Mouse (Mus musculus) limb, embryonic 13.5 days (tissue): ENCODE data around the gene Sox5. TPM values are rescaled to one million over a fixed set of nuclear protein-coding genes. Genes with fewer than 3 reads are reported as not detected.
A peak's percentile ranks its signal among the peaks of the same experiment; 100 is the strongest.
"Not testable (repeated sequence)": the region's sequence is repeated elsewhere in the genome, so short reads cannot be mapped to it uniquely, and the experiment has no call there.

Source experiments
- ATAC-seq: fragments of 200-750 bp; cut with Nextera tagmentation; 2 replicates; pipeline ENCODE4 v1.8.0; 2017; ENCODE audit warnings: low read depth, moderate number of reproducible peaks, moderate TSS enrichment; ENCODE audit not compliant: low FRiP score
- H3K27ac ChIP-seq: fragments of 300-500 bp; sonication (generic); 2 replicates; pipeline ENCODE4 v1.5.1; 2015; ENCODE audit warnings: inconsistent platforms, mild to moderate bottlenecking, moderate library complexity
- H3K27me3 ChIP-seq: fragments of 300-500 bp; sonication (generic); 2 replicates; pipeline ENCODE4 v1.6.1; 2015; ENCODE audit warnings: mild to moderate bottlenecking, inconsistent platforms
- H3K36me3 ChIP-seq: fragments of 300-500 bp; sonication (generic); 2 replicates; pipeline ENCODE4 v1.6.1; 2015; ENCODE audit warnings: inconsistent platforms, mild to moderate bottlenecking, moderate library complexity
- H3K4me1 ChIP-seq: fragments of 300-500 bp; sonication (generic); 2 replicates; pipeline ENCODE4 v1.6.1; 2015; ENCODE audit warnings: inconsistent platforms
- H3K4me2 ChIP-seq: fragments of 300-500 bp; sonication (generic); replicated peaks from 2 replicates; pipeline ENCODE4 v1.6.1; 2015; ENCODE audit warnings: inconsistent platforms, mild to moderate bottlenecking, moderate library complexity
- H3K4me3 ChIP-seq: fragments of 300-500 bp; sonication (generic); 2 replicates; pipeline ENCODE4 v1.5.1; 2015; ENCODE audit warnings: moderate library complexity, mild to moderate bottlenecking, inconsistent platforms
- H3K9ac ChIP-seq: fragments of 300-500 bp; sonication (generic); 2 replicates; pipeline ENCODE4 v1.6.1; 2015; ENCODE audit warnings: mild to moderate bottlenecking, inconsistent platforms
- H3K9me3 ChIP-seq: fragments of 300-500 bp; sonication (generic); 2 replicates; pipeline ENCODE4 v1.6.1; 2016; ENCODE audit warnings: inconsistent platforms
- WGBS: fragments of 180-500 bp; shearing (Covaris S2); methylation state at CpG from one replicate; pipeline ENCODE4 v1.1.7; 2015; 5-methylcytosine and 5-hydroxymethylcytosine counted together
- polyA plus RNA-seq: library from polyadenylated mRNA; unstranded; fragments of >200 nt; fragmentation: Nextera tagmentation; extraction: Ambion mirVana; gene quantifications from 2 replicates; pipeline ENCODE4 v1.2.1, GENCODE M21; 2015

The Sox5 gene
- polyA plus RNA-seq, 1 experiment from 2014 or later = 89.0 TPM

- peaks cover 12% of the 10 kb centered on the region for H3K9me3 ChIP-seq
- H3K36me3 ChIP-seq = no peaks in the 10 kb centered on the region
- H3K9ac ChIP-seq = no peak overlapping the region
- no peak overlapping the region for H3K4me2 ChIP-seq
- no peak overlapping the region for H3K27ac ChIP-seq
- peaks cover 24% of the 10 kb centered on the region; the same call in 1 of the 2 replicates for H3K27me3 ChIP-seq
- H3K4me3 ChIP-seq = no peak overlapping the region
- peaks cover 16% of the 10 kb centered on the region for H3K4me1 ChIP-seq
- ATAC-seq = no peak
- WGBS = 78% methylated on average over 5 of the region's 5 CpGs
These were observed 483.9 kb downstream of the Sox5 start for GRCm38 (mm10) chr6:144297846-144298245.

GRCm38 (mm10) chr6:144297131-144297530 lies 484.6 kb downstream of the Sox5 start:
- Histone ChIP-seq H3K27ac (no peak overlapping the region), H3K4me2 (no peak overlapping the region), H3K4me1 (peaks cover 16% of the 10 kb centered on the region), H3K4me3 (no peak overlapping the region), H3K27me3 (peaks cover 23% of the 10 kb centered on the region; the same call in 1 of the 2 replicates), H3K9me3 (peaks cover 12% of the 10 kb centered on the region), H3K9ac (no peak overlapping the region), H3K36me3 (no peaks in the 10 kb centered on the region)
- 78% methylated on average over 1 of the region's 1 CpGs for WGBS
- no peak for ATAC-seq

- Histone ChIP-seq H3K4me2 (no peak overlapping the region), H3K27ac (no peak overlapping the region), H3K4me1 (no peaks in the 10 kb centered on the region), H3K27me3 (no peaks in the 10 kb centered on the region), H3K9me3 (peaks cover 12% of the 10 kb centered on the region), H3K36me3 (no peaks in the 10 kb centered on the region), H3K9ac (no peak overlapping the region), H3K4me3 (no peak overlapping the region)
- WGBS = 91% methylated on average over 4 of the region's 4 CpGs
- no peak for ATAC-seq
These were observed 490.3 kb downstream of the Sox5 start for GRCm38 (mm10) chr6:144291526-144291925.

- no peak for ATAC-seq
- Histone ChIP-seq H3K4me3 (no peak overlapping the region), H3K27ac (no peak overlapping the region), H3K4me1 (no peaks in the 10 kb centered on the region), H3K9me3 (no peaks in the 10 kb centered on the region), H3K36me3 (no peaks in the 10 kb centered on the region), H3K4me2 (no peak overlapping the region), H3K27me3 (no peaks in the 10 kb centered on the region), H3K9ac (no peak overlapping the region)
- WGBS = 89% methylated on average over 4 of the region's 4 CpGs
These were observed 495.7 kb downstream of the Sox5 start for GRCm38 (mm10) chr6:144286122-144286521.

- H3K4me2 ChIP-seq = no peak overlapping the region
- no peak overlapping the region for H3K9ac ChIP-seq
- no peak overlapping the region for H3K27ac ChIP-seq
- H3K4me1 ChIP-seq = no peaks in the 10 kb centered on the region
- H3K4me3 ChIP-seq = no peak overlapping the region
- H3K36me3 ChIP-seq = no peaks in the 10 kb centered on the region
- H3K9me3 ChIP-seq = no peaks in the 10 kb centered on the region
- no peak for ATAC-seq
- no peaks in the 10 kb centered on the region for H3K27me3 ChIP-seq
- 58% methylated on average over 8 of the region's 8 CpGs for WGBS
These were observed 498.6 kb downstream of the Sox5 start for GRCm38 (mm10) chr6:144283191-144283590.

GRCm38 (mm10) chr6:144282756-144283155 lies 499.0 kb downstream of the Sox5 start:
- Histone ChIP-seq H3K4me2 (no peak overlapping the region), H3K27me3 (no peaks in the 10 kb centered on the region), H3K4me3 (no peak overlapping the region), H3K27ac (no peak overlapping the region), H3K9ac (no peak overlapping the region), H3K9me3 (no peaks in the 10 kb centered on the region), H3K4me1 (no peaks in the 10 kb centered on the region), H3K36me3 (no peaks in the 10 kb centered on the region)
- WGBS = 72% methylated on average over 12 of the region's 12 CpGs
- no peak for ATAC-seq

- Histone ChIP-seq H3K36me3 (no peaks in the 10 kb centered on the region), H3K27me3 (no peaks in the 10 kb centered on the region), H3K9ac (no peak overlapping the region), H3K9me3 (no peaks in the 10 kb centered on the region), H3K4me2 (no peak overlapping the region), H3K27ac (no peak overlapping the region), H3K4me1 (no peaks in the 10 kb centered on the region), H3K4me3 (no peak overlapping the region)
- WGBS = 96% methylated on average over 2 of the region's 3 CpGs
- no peak for ATAC-seq
These were observed 500.1 kb downstream of the Sox5 start for GRCm38 (mm10) chr6:144281661-144282060.

GRCm38 (mm10) chr6:144278505-144279053 lies 503.2 kb downstream of the Sox5 start:
- H3K36me3 ChIP-seq = no peaks in the 10 kb centered on the region
- H3K4me2 ChIP-seq = no peak overlapping the region
- H3K27ac ChIP-seq = no peak overlapping the region
- no peaks in the 10 kb centered on the region for H3K27me3 ChIP-seq
- no peaks in the 10 kb centered on the region for H3K4me1 ChIP-seq
- no peaks in the 10 kb centered on the region for H3K9me3 ChIP-seq
- no peak overlapping the region for H3K4me3 ChIP-seq
- no peak for ATAC-seq
- WGBS = 64% methylated on average over 13 of the region's 13 CpGs
- no peak overlapping the region for H3K9ac ChIP-seq

- H3K36me3 ChIP-seq, H3K4me2 ChIP-seq, H3K4me3 ChIP-seq, H3K9me3 ChIP-seq, ATAC-seq, H3K27ac ChIP-seq, H3K27me3 ChIP-seq, H3K4me1 ChIP-seq, H3K9ac ChIP-seq: not testable (repeated sequence)
- WGBS = 34% methylated on average over 4 of the region's 4 CpGs
These were observed 508.4 kb downstream of the Sox5 start for GRCm38 (mm10) chr6:144273425-144273824.

- ATAC-seq = no peak
- Histone ChIP-seq H3K4me3 (no peak overlapping the region), H3K36me3 (no peaks in the 10 kb centered on the region), H3K4me2 (no peak overlapping the region), H3K9ac (no peak overlapping the region), H3K4me1 (no peaks in the 10 kb centered on the region), H3K27ac (no peak overlapping the region), H3K27me3 (no peaks in the 10 kb centered on the region), H3K9me3 (no peaks in the 10 kb centered on the region)
- 92% methylated on average over 2 of the region's 2 CpGs for WGBS
These were observed 510.5 kb downstream of the Sox5 start for GRCm38 (mm10) chr6:144271326-144271725.

GRCm38 (mm10) chr6:144270306-144270705 lies 511.5 kb downstream of the Sox5 start:
- H3K36me3 ChIP-seq = no peaks in the 10 kb centered on the region
- peaks cover 5% of the 10 kb centered on the region; the same call in 1 of the 2 replicates for H3K4me1 ChIP-seq
- H3K27ac ChIP-seq = no peak overlapping the region
- no peak overlapping the region for H3K4me2 ChIP-seq
- ATAC-seq = no peak
- WGBS = 80% methylated on average over 3 of the region's 3 CpGs
- no peak overlapping the region for H3K4me3 ChIP-seq
- no peaks in the 10 kb centered on the region for H3K27me3 ChIP-seq
- no peak overlapping the region for H3K9ac ChIP-seq
- no peaks in the 10 kb centered on the region for H3K9me3 ChIP-seq

- WGBS = 51% methylated on average over 4 of the region's 4 CpGs
- Histone ChIP-seq H3K9me3 (no peaks in the 10 kb centered on the region), H3K4me2 (no peak overlapping the region), H3K27me3 (no peaks in the 10 kb centered on the region), H3K36me3 (no peaks in the 10 kb centered on the region), H3K4me3 (no peak overlapping the region), H3K4me1 (peaks cover 10% of the 10 kb centered on the region), H3K9ac (no peak overlapping the region), H3K27ac (no peak overlapping the region)
- no peak for ATAC-seq
These were observed 512.1 kb downstream of the Sox5 start for GRCm38 (mm10) chr6:144269666-144270065.

GRCm38 (mm10) chr6:144265752-144266151 lies 516.0 kb downstream of the Sox5 start:
- Histone ChIP-seq H3K9ac (no peak overlapping the region), H3K4me2 (no peak overlapping the region), H3K36me3 (no peaks in the 10 kb centered on the region), H3K27me3 (no peaks in the 10 kb centered on the region), H3K4me3 (no peak overlapping the region), H3K27ac (peak overlapping the region; percentile 72; the same call in 1 of the 2 replicates), H3K4me1 (peaks cover 19% of the 10 kb centered on the region), H3K9me3 (no peaks in the 10 kb centered on the region)
- no peak for ATAC-seq
- WGBS = 82% methylated on average over 5 of the region's 5 CpGs
